Mouse (Mus musculus) ovary, postnatal 36 days (tissue): Measurements from ENCODE around the gene Dcst2.

ENCODE experiments used
- DNase-seq: peaks from one replicate; pipeline ENCODE4 v3.0.0; 2022; ENCODE audit warnings: low spot score, mixed read lengths

Gene Dcst2

DNA sequence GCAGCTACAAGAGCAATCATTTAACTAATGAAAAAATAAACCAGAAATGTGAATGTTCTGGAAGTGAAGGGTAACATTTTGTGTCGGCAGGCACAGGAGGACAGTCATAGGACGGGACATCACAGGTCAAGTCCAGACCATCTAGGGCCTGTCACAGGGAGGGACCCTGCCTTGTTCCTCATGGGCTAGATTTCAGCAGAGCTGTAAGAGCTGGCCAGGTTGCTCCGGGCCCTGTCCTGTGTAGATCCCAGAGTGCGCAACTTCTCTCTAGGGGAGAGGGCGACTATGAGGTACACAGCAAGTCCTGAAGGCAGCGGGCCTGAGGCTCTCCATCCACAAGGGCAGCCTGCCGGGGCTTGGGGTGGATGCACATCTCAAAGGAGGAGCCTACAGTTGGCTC lies at the start of gene Dcst2:
TSS of gene Dcst2 (plus strand) at position 301 of the 400 bp plus-strand sequence.
- peak; percentile 3 for DNase-seq

DNA sequence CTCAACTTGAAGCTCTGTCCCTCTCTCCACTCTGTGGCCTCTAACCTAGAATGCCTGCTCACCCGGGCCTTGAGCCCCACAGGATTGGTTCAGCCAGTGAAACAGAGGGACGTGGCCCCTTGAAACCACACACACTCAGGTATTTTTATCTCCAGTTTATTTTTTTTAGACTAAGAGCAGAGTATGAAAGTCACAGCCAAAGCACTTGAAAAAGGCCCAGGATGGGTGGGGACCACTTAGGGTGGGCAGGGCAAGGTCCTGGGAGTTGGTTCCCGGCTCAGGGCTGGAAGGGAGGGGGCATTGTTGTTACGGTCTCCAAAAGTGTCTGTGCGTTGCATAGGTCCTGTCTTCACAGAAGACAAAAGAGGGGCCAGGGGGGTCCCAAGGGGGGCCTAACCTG lies 47.4 kb upstream of the Dcst2 start:
- no peak for DNase-seq

DNA sequence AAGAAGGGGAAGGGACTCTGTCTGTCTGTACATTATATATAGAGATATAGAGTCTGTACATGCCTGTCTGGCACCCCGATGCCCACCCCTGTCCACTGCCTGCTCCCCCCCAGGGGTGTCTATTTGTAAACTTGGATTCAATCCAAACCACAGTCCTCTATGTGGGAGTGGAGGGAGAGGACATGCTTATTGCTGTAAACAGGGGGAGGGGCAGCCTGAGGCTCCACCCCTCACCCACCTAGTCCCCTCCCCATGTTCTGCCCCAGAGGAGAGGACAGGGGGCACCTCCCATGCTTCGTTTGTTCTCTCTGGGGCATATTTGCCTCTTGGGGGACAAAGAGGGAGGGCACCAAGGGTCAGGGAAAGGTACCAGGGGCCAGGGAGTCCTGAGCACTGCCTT lies 47.0 kb upstream of the Dcst2 start:
- no peak for DNase-seq

DNA sequence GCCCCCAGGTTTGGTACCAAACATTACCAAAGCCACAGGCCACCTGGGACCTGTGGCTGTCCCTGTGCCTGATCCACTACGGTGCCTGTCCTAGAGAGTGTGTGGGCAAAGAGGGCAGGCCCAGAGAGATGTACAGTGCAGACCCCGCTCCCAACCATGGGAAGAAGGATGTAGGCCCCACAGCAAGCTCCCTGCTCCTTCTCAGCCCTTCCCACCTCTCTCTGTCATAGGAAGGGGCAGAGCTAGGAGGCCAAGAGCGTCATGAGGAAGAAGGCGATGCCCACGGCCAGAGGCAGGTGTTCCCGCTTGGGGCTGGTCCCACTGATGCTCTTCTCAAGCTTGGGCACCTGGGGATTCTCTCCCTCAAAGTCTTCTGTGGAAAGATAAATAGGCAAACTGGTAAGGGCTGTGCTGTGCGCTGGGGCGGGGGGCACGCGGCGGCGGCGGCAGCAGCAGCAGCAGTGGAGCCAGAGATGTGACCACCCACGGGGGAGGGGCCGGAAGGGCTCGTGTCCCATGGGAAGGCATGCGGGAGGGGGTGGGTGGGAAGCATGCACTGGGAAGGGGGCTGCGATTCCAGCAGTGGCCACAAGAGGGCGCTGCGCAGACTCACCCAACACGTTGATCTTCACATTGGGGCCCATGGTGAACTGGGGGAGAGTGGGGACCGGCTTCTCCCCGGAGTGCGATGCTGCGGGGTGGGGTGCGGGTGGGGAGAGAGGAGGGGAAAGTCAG lies 46.4 kb upstream of the Dcst2 start:
- DNase-seq = peak; percentile 77

DNA sequence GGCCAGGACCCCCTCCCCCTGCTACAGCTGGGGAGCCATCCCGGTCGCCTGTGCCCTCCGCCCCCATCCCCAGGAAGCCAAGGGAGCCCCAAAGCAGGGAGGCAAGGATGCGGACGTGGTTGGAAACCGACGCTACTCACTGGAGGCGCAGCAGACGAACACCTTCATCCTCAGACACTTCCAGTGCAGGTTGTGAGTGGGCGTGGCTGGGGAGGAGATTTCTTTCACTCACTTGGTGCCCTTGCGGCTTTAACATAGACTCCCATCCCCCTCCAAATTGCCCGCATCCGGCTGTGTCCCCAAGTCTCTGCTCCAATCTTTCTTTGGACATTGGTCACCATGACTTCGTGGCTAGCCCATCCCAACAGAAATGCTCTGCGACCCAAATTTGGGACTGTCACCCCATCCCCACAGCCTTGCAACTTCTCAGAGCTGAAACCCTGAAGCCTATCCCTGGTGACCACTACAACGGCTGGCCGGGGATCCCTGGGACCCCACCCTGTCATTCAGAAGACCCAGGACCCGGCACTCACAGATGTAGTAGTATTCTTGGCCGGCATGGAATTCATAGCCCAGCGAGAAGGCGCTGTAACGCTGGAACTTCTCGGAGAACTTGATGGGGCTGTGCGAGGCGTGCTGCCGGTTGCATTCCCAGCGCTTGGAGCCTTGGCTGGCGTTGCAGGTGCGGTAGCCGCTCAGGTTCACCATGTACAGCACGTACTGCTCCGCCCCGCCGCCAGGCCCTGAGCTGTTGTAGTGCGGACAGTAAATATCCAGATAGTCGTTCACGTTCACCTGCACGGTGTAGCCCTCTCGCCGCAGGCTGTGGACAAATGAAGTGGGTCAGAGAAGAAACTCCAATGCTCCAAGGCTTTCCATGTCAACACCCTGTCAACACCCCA lies 45.6 kb upstream of the Dcst2 start:
- DNase-seq = no peak

DNA sequence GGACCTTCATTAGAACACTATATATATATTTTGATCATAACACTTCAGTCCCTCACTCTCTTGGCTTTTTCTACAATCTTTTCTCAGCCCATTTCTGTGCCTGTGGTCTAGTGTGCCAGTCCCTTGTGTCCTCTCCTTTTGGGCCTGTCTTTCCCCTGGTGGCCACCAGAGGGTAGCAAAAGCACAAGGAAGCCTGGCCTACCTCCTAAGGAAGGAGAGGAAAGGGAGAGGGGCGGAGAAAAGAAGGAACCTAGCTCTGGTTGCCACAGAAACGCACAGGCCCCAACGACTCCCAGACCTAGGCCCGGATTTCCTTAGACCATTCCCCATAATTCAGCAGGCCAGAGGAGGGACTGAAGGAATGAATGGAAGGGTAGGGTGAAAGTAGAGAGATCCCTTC lies 44.9 kb upstream of the Dcst2 start:
- DNase-seq = peak; percentile 80

DNA sequence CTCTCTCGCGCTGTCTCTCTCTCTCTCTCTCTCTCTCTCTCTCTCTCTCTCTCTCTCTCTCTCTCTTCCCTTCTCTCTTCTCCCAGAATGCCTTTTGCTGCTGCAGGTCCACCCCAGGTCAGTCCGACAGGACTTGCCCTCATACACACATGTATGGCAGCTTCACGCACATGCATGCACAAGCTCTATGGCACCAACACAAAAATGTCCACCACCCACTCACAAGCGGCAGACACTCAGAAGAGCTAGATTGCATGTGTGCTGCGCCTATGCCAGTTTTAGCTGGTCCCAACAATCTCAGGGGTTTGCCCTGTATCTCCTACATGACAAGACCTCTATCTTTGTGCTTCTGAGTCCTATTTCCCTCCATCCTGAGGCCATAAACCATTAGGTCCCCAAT lies 44.5 kb upstream of the Dcst2 start:
- no peak for DNase-seq

DNA sequence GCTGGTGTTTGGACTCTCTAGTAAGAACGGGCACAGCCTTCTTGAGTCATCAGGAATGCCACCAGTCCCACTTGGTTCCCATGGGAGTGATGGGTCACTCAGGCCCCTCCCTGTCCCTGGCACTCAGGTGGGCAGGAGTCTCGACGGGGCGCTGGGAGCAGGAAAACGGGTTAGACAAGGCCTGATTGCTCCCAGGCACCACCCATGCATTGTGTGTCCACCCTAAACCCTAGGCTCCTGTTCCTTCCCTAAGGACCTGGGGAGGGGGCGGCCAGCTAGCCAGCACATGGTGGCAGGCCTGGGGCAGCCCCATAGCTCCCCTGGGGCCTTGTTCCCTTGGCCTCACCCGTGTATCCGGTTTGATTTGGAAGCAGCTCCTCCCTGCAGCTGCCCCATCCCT lies 43.5 kb upstream of the Dcst2 start:
- no peak for DNase-seq

DNA sequence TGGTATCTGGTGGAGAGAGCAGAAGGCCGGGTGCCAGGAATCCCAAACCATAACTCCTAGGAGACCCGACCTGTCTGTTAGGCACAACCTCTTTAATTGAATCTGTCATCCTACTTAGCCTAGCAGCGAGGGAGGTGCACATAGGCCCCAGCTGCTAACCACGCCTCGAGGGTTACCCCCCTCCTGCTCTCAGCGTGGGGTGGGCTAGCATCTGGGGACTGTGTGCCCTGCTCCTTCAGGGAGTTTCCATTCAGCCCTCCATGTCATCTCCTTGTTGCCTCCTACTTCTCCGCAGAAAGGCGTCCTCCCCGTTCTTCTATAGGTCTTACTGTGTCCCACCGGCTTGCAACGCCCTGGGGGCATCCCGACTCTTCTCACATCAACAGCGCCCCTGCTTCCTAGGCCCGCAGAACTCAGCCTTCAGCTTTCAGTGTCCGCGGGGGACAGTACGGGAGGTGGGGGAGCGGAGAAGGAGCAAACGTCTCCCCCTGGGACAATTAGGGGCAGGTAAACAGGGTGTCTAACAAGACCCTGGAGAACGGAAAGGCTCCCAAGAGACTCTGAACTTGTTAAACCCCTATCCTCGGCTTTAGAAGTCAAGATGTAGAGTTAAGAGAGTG lies 42.7 kb upstream of the Dcst2 start:
- DNase-seq = no peak

DNA sequence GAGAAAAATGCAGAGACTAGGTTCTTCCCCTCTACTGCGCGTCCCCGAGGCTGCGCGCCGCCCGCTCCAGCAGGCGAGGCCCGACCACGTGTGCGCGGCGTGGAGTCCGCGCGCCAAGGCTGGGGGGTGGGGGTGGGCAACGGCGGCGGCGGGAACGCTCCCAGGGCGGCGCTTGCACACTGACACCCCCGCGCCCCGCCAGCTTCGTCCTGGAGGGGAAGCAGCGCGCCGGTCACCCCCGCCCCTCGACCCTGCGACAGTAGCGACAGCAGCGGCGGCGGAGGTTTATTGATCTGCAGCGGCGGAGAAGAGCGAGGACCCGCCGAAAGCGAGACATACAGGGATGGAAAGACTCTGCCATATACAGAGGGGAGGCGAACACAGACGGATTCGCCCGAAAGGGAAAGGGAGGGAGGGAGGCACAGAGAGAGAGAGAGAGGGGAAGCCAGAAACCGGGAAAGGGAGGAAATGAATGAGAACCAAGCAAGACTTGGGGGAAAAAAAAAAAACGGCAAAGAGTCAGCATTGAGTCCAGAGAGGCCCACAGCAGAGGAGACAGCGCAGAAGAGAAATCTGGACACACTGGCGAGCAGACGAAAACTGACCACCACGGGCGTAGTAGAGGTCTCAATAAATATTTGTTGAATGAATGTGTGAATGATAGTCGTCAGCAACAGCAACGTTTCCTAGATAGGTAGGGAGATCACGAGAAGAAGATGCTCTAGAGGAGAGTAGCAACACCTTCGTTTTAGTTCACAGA lies 42.0 kb upstream of the Dcst2 start:
- no peak for DNase-seq

DNA sequence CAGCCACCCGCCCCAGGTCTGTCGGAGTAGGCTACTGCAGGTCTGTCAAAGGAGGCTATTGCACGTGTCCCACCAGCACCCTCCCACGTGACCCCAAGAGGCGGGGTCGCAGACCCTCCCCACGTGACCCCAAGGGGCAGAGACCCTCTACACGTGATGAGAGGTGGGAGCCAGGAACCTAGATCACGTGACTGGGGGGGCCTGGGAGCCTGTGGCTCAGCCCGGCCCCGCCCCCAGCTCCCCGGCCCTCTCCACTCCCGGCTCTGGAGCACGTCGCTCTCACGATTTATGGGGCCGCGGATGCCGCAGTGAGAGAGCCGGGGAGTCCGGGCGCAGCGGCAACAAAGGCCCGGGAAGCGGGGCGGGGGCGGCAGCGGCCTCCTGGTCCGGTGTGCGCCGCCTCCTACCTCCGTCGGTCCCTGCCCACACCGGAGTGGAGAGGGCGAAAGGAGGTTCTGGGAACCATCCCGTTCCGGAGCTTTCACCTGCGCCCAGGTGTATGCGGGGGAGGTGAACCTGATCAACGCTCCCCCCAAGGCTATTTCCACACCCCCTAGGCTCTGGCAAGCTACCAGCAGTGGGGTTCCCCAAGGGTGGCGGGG lies 41.1 kb upstream of the Dcst2 start:
- no peak for DNase-seq

DNA sequence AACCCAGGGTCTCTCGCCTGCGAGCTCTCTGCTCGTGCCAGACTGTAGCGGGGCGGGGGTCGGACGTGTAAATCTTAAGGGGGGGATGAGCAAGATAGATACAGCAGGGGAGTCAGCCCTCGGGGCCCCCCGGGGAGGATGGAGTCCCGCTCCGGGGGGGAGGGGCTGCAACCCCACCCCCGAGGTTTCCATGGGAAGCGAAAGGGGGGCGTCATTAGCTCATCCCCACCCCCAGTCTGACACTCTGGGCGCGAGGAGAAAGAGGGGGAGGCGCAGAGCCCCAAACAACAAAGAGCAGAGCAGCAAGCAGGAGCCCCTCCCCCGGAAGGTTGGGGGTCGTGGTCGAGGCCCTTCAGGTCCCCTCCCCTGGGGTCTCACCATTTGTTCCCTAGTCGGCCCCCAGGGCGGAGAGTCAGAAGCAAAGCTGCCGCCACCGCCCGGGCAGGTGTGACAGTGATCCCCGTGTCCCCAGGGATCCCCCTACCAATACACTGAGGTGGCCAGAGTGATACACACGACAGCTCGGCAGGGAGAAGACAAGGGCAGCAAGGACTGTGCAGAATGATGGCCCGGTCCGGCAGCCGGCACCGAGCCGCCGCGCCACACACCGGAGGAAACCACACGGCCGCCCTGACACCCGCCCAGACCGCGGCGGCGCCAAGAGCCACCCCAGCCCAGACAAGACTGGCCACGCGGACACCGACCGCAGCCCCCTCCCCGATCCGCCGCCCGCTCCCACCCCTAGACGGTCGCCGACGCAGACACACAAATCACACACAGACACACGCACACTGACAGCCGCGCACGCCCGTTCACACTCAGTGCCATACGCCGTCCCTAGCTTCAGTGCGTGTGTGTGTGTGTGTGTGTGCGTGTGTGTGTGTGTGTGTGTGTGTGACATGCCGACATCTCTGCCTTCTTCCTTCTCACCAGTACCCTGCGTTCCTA lies 40.3 kb upstream of the Dcst2 start:
- DNase-seq = no peak

DNA sequence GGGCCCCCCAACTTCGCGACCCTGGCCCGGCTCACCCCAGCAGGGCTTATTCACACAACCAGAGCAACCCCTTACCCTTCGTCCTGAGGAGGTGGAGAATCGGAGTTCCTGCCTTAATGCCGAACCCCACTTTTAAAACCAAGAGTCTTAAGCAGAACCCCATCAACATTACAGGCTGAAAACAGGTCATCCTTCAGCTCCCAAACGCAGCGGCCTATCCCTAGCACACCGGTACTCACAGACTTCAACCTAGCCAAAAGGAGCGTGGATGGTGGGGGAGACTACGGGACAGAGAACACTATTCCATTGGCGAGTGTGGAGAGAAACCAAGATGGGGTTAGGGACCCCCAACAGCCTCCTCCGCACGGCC lies 39.7 kb upstream of the Dcst2 start:
- DNase-seq = no peak

DNA sequence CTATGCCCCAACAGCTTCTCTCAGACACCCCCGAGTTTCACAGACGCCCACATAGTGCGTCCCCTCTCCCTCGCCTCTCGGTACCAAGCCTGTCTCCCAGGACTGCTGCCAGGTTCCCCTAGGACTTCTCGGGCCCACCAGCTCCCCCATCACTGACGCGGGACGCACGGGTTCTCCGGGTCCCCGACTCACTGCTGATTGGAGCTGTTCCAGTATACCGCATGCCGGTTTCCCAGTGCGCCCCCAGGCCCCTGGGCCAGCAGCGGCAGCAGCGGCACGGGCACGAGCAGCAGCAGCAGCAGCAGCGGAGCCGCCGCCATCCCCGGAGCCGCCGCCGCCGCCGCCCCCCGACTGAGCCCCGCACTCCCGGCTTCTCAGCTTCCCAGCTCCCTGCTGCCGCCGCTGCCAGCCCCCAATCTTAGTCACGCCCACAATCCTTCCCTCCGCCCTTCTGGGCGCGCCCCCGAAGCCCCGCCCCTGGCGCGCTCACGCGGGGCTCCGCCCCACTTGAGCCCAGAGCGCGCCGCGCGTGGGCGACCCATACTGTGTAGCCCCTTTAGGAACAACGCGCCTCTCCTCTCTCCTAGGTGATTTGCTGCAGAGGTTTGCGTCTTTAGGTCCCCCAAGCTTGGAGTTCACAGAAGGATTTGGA lies 39.1 kb upstream of the Dcst2 start, which contains the start of gene Efna3:
TSS of gene Efna3 (minus strand) at position 452 of the 652 bp plus-strand sequence.
- DNase-seq = peak; percentile 77

DNA sequence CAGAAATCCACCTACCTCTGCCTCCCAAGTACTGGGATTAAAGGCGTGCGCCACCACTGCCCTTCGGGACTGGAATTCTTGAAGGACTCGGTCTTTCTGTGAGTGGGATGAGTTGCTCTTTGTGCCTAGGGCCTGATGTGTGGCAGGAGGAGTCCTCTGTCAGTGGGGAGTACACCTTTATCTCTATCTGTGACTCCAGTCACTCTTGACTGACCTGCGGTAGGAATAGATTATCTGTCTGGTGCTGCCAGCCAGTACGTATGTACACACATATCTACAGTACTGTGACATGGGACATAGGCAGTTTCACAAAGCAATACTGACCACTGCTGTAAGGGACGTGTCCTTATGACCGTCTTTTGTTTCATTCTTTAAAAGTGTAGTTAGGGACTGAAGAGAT lies 35.9 kb upstream of the Dcst2 start:
- no peak for DNase-seq

DNA sequence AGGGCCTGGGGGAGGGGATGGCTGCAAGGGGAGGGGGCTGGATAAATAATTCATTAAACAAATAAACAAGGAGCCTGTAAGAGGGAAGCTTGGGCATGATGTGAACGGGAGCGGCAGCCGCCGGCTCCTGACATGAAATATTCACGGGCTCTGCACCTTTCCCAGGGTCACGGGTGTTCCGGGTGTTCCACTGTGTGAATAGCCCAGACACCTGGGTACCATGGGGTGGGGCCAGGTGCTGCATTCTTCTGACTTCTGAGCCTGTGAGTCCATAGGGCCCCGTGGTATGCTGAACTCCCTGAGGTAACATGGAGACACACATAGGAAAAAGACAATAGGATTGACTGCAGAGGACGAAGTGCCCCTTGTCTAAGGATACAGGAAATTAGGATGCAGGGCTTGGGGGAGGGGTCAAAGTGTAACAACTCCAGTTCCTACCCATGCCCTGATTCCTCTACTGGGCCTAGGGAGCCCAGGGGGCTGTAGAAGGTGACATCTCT lies 34.4 kb upstream of the Dcst2 start:
- no peak for DNase-seq

DNA sequence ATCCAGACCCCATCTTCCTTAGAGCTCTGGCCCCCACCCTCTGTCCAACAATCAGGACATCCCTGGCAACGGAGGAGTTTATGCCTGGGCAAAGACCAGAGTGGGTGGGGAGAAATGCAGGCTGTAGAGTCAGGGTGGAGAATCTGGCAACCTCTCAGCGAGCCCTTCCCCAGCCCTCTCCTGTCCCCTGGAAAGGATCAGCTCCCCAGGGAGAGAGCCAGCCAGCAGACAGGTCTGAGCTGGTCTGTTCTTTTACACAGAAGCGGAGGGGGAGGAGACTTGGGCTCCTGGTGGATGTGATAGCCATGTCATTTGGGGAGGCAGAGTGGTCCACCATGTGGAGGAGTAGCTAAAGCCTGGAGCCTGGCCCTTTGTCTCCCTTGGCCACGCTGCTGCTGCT lies 33.2 kb upstream of the Dcst2 start:
- no peak for DNase-seq

DNA sequence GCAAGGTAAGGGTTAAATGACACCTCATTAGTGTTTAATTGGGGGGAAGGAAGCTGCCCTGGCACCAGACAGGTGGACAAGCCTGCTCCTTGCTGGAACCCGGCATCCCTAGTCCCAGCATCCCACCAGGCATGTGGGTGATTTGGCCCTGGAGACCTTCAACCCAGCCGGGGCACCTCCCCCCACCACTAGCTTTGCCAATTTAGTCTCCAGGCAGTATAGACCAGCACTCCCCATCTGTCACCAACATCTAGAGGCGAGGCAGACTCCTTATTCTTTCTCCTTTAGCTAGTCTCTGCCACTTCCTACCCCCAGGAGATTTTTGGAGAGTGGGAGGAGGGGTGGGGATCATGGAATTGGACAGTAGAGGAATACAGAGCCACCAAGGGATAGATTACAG lies 31.4 kb upstream of the Dcst2 start:
- no peak for DNase-seq

DNA sequence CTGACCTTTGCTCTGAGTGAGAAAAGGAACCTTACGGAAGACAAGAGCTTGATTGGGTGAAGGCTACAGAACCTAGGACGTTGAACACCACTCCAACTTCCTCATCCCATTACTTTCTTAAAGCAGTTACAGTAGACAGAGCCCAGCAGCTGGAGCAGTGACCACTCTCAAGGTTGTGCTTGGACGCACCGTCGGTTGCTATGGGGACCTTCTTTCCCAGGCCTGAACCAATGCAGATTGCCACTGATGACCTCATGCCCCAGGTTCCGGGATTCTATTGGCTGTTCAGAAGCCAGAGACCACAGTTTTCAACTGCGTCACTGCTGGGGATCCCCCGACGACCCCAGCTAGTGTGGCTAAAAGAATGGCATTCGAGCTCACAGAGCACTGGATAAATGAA lies 30.8 kb upstream of the Dcst2 start:
- peak; percentile 35 for DNase-seq

DNA sequence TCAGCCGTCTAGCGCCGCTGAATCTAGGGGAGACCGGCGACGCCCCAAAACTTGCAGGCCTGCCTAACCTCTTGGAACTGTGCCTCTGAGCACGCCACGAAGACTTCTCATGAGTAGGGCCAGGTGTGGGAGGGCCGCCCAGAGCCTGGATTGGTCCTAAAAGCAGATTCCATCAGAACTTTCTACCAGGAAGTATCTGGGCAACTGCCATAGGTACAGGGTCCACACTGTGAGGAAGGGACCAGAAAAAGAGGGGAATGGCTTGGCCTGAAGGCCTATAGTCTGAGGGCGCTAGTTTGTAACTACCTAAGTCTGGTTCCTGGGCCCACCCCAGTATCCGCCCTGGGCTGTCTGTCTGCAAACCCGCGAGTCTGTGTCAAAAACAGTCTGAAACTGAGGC lies 30.2 kb upstream of the Dcst2 start:
- DNase-seq = no peak
